Comparison of ENCODE assay signal across 8 mouse cellular contexts in the genomic region with DNA sequence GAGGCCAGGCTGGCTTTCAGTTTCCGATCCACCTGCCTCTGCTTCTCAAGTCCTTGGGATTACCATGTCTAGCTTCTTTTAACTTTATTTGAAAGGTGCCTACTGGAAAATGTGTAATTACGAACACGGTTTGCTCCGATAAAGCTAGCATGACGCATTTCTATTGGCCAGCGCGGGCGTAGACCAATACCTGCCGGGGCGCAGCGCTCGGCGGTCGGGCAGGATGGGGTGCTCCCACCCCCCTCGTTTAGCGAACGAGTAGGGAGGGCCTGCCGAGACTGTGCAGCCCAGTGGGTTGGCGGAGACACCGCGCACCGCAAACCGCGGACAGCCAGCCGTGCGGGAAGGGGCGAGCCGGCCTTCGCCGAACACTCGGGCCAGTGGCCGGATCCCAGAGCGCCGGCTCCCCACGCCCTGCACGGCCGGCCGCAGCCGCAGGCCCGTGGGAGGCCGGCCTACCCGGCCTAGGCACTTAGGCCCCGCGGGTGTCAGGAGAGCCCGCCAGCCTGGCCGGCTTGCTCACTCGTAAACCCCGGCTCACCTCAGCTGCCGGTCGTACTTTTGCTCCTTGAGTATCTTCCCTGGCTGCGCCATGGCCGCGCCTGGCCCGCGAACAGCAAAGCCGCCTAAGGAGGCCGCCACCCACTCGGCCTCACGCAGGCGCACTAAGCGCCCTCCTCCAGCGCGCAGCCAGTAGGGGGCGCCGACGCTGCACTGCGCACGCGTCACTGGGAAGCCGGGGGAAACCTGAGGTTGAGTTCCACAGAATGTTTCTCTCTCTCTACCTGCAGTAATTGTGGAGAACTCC. TPM values are rescaled to one million over a fixed set of nuclear protein-coding genes. Genes with fewer than 3 reads are reported as not detected.
DNase-seq lines count a peak whose midpoint lies in the region; ATAC-seq lines count a peak whose summit lies in the region.

Gene Nae1, minus strand, starts transcription at position 667 of the 808 bp plus-strand sequence.
Gene Car7, plus strand, starts transcription at position 719 of the 808 bp plus-strand sequence.

- H3K36me3 ChIP-seq in heart, embryonic 10.5 days: peaks cover 13% of the 10 kb centered on the region
- peaks cover 14% of the 10 kb centered on the region for H3K36me3 ChIP-seq in kidney, embryonic 15.5 days

- peak; percentile 96 to 97 for DNase-seq in B cell, adult 2 months
- peak; percentile 97 for DNase-seq in brain, adult 2 months (ENCODE audit: low read depth, low spot score)
- DNase-seq in heart, embryonic 10.5 days (ENCODE audit: low spot score): peak; percentile 96
- DNase-seq in liver: peak; percentile 93
- peak; percentile 92 to 98 for DNase-seq in spleen, postnatal 4 days (ENCODE audit: low spot score in 2 of 2)

- peak within 1 kb of the TSS; percentile 97 for H3K4me3 ChIP-seq in heart, embryonic 10.5 days
- peak within 1 kb of the TSS; percentile 97 for H3K4me3 ChIP-seq in kidney, embryonic 15.5 days (replicated peaks)

- peaks cover 23% of the 10 kb centered on the region for H3K27me3 ChIP-seq in heart, embryonic 10.5 days (ENCODE audit: insufficient read depth, poor library complexity, severe bottlenecking)
- H3K27me3 ChIP-seq in kidney, embryonic 15.5 days: peaks cover 7% of the 10 kb centered on the region

- H3K27ac ChIP-seq in heart, embryonic 10.5 days: peak within 1 kb of the TSS; percentile 98
- H3K27ac ChIP-seq in kidney, embryonic 15.5 days: peak within 1 kb of the TSS; percentile 90

- H3K9me3 ChIP-seq in heart, embryonic 10.5 days: no peaks in the 10 kb centered on the region
- H3K9me3 ChIP-seq in kidney, embryonic 15.5 days (replicated peaks): no peaks in the 10 kb centered on the region

- WGBS in heart, embryonic 10.5 days: under 1% methylated on average over 70 of the region's 70 CpGs
- WGBS in kidney, embryonic 15.5 days: under 1% methylated on average over 70 of the region's 70 CpGs

- ATAC-seq in erythroblast, adult 5-6 weeks (replicated peaks; ENCODE audit: low FRiP score, poor library complexity, severe bottlenecking): peak; percentile 96
- ATAC-seq in kidney, embryonic 15.5 days (replicated peaks; ENCODE audit: low FRiP score): peak; percentile 98
- peak; percentile 88 for ATAC-seq in monocyte, adult 5-6 weeks (replicated peaks; ENCODE audit: insufficient number of reproducible peaks, low FRiP score, low TSS enrichment, poor library complexity, severe bottlenecking)

- peak within 1 kb of the TSS; percentile 98 for H3K9ac ChIP-seq in kidney, embryonic 15.5 days

- H3K4me1 ChIP-seq in heart, embryonic 10.5 days: peaks cover 28% of the 10 kb centered on the region
- peaks cover 24% of the 10 kb centered on the region for H3K4me1 ChIP-seq in kidney, embryonic 15.5 days

- peak within 1 kb of the TSS; percentile 72 for H3K4me2 ChIP-seq in kidney, embryonic 15.5 days

RNA-seq across cellular contexts. Expression of gene Nae1, which starts in this region (rescaled TPM):
- total RNA-seq in erythroblast, adult 5-6 weeks (2015; ENCODE audit: low replicate concordance): 14.4 and 25.4 TPM in 2 replicates
- total RNA-seq in erythroblast, adult 5-6 weeks (2017; ENCODE audit: low replicate concordance): 19.0 and 28.0 TPM in 2 replicates
- 91.2 and 95.6 TPM in 2 replicates for polyA plus RNA-seq in heart, embryonic 10.5 days (2016; fragmentation: Nextera tagmentation; extraction: Ambion mirVana)
- 105 and 115 TPM in 2 replicates for polyA plus RNA-seq in kidney, embryonic 15.5 days (2015; fragmentation: Nextera tagmentation; extraction: Ambion mirVana)
- 103 to 118 TPM (median 115 TPM) in 3 replicates for total RNA-seq in monocyte, adult 5-6 weeks (2017)

RNA-seq across cellular contexts. Expression of gene Car7, which starts in this region (rescaled TPM):
- not detected in 2 replicates for total RNA-seq in erythroblast, adult 5-6 weeks (2015; ENCODE audit: low replicate concordance)
- total RNA-seq in erythroblast, adult 5-6 weeks (2017; ENCODE audit: low replicate concordance): 0.51 TPM in 1 of 2 replicates, not detected in the other
- 0.90 and 2.3 TPM in 2 replicates for polyA plus RNA-seq in heart, embryonic 10.5 days (2016; fragmentation: Nextera tagmentation; extraction: Ambion mirVana)
- 2.3 and 2.4 TPM in 2 replicates for polyA plus RNA-seq in kidney, embryonic 15.5 days (2015; fragmentation: Nextera tagmentation; extraction: Ambion mirVana)
- 1.3 to 3.6 TPM (median 3.3 TPM) in 3 replicates for total RNA-seq in monocyte, adult 5-6 weeks (2017)

Comparison
In these comparisons a context has a peak if more than half of its experiments do, and no peak if none do; other contexts are left out.
1. Peak in every context shown above with its lines: DNase-seq, ATAC-seq, H3K4me3 ChIP-seq and H3K27ac ChIP-seq.